Mouse (Mus musculus) MEL (cell line): ENCODE data around the gene Gm45021. TPM values are rescaled to one million over a fixed set of nuclear protein-coding genes. Genes with fewer than 3 reads are reported as not detected.

Experiments used
- DNase-seq: peaks from one replicate; pipeline ENCODE4 v3.0.0; 2011; ENCODE audit warnings: low read depth, low spot score
- H3K27ac ChIP-seq: 2 replicates; pipeline ENCODE4 v1.5.1; 2012; ENCODE audit warnings: low read depth, mild to moderate bottlenecking, control low read depth, low read length, moderate library complexity; ENCODE audit not compliant: control insufficient read depth
- H3K27me3 ChIP-seq, 2 experiments: fragments of 150-350 bp in 1 of 2; sonication (generic) in 1 of 2; 2 replicates each; pipeline ENCODE4 v1.6.1; 2012; ENCODE audit warnings: low read length in 2 of 2, mild to moderate bottlenecking in 2 of 2, improper control_type of control experiment in 1 of 2, moderate library complexity in 1 of 2; ENCODE audit not compliant: insufficient read depth in 2 of 2, control insufficient read depth in 1 of 2
- H3K36me3 ChIP-seq, 2 experiments: 2 replicates each; pipeline ENCODE4 v1.6.1; 2012 to 2014; ENCODE audit warnings: low read length in 2 of 2, improper control_type of control experiment in 1 of 2, inconsistent platforms in 1 of 2, mild to moderate bottlenecking in 1 of 2; ENCODE audit not compliant: insufficient read depth in 2 of 2, control insufficient read depth in 1 of 2
- H3K4me1 ChIP-seq, 2 experiments: fragments of 150-350 bp in 1 of 2; sonication (generic) in 1 of 2; 2 replicates each; pipeline ENCODE4 v1.6.1; 2012; ENCODE audit warnings: low read length in 2 of 2, improper control_type of control experiment in 1 of 2, mild to moderate bottlenecking in 1 of 2; ENCODE audit not compliant: insufficient read depth in 2 of 2, control insufficient read depth in 1 of 2
- H3K4me3 ChIP-seq, 2 experiments: fragments of 150-350 bp in 1 of 2; sonication (generic) in 1 of 2; 2 replicates each; pipeline ENCODE4 v1.5.1; 2012; ENCODE audit warnings: low read depth in 2 of 2, low read length in 2 of 2, mild to moderate bottlenecking in 2 of 2, moderate library complexity in 2 of 2, control low read depth in 1 of 2, improper control_type of control experiment in 1 of 2; ENCODE audit not compliant: control insufficient read depth in 1 of 2, insufficient read depth in 1 of 2
- H3K79me2 ChIP-seq: 2 replicates; pipeline ENCODE4 v1.6.1; 2012; ENCODE audit warnings: mild to moderate bottlenecking, low read length, moderate library complexity; ENCODE audit not compliant: control insufficient read depth, poor library complexity, insufficient read depth
- H3K9ac ChIP-seq: 2 replicates; pipeline ENCODE4 v1.6.1; 2012; ENCODE audit warnings: low read depth, mild to moderate bottlenecking, control low read depth, low read length, moderate library complexity; ENCODE audit not compliant: control insufficient read depth, poor library complexity, severe bottlenecking
- H3K9me3 ChIP-seq: fragments of 150-350 bp; sonication (generic); replicated peaks from 2 replicates; pipeline ENCODE4 v1.6.1; 2012; ENCODE audit warnings: mild to moderate bottlenecking, low read length, improper control_type of control experiment, moderate library complexity; ENCODE audit not compliant: insufficient read depth
- BHLHE40 ChIP-seq: IDR thresholded peaks from 2 replicates; pipeline ENCODE4 v1.6.1; 2012; ENCODE audit warnings: low read depth, mild to moderate bottlenecking, inconsistent platforms, low read length, improper control_type of control experiment, borderline replicate concordance
- CHD1 ChIP-seq: IDR thresholded peaks from 2 replicates; pipeline ENCODE4 v1.6.1; 2012; ENCODE audit warnings: low read depth, mild to moderate bottlenecking, inconsistent platforms, low read length, improper control_type of control experiment
- E2F4 ChIP-seq: IDR thresholded peaks from 2 replicates; pipeline ENCODE4 v1.6.1; 2011; ENCODE audit warnings: low read depth, low read length, improper control_type of control experiment, borderline replicate concordance
- ETS1 ChIP-seq: IDR thresholded peaks from 2 replicates; pipeline ENCODE4 v1.6.1; 2012; ENCODE audit warnings: low read depth, mild to moderate bottlenecking, inconsistent platforms, low read length, improper control_type of control experiment, moderate library complexity
- GABPA ChIP-seq: IDR thresholded peaks from 2 replicates; pipeline ENCODE4 v1.6.1; 2012; ENCODE audit warnings: low read depth, mild to moderate bottlenecking, inconsistent platforms, low read length, improper control_type of control experiment, moderate library complexity
- HCFC1 ChIP-seq: IDR thresholded peaks from 2 replicates; pipeline ENCODE4 v1.6.1; 2012; ENCODE audit warnings: low read depth, mild to moderate bottlenecking, inconsistent platforms, low read length, improper control_type of control experiment, moderate library complexity
- KAT2A ChIP-seq: conservative IDR thresholded peaks from 2 replicates; pipeline ENCODE4 v1.6.1; 2012; ENCODE audit warnings: low read depth, low read length, improper control_type of control experiment, inconsistent platforms
- MAFK ChIP-seq: IDR thresholded peaks from 2 replicates; pipeline ENCODE4 v1.6.1; 2011; ENCODE audit warnings: low read depth, mild to moderate bottlenecking, low read length, improper control_type of control experiment, borderline replicate concordance
- MEF2A ChIP-seq: IDR thresholded peaks from 2 replicates; pipeline ENCODE4 v1.6.1; 2014; ENCODE audit warnings: low read depth, mild to moderate bottlenecking, inconsistent platforms, low read length, improper control_type of control experiment; ENCODE audit not compliant: poor library complexity, insufficient replicate concordance, severe bottlenecking; ENCODE audit errors: extremely low read depth
- RCOR1 ChIP-seq: IDR thresholded peaks from 2 replicates; pipeline ENCODE4 v1.6.1; 2012; ENCODE audit warnings: low read depth, mild to moderate bottlenecking, inconsistent platforms, low read length, improper control_type of control experiment
- TBP ChIP-seq: IDR thresholded peaks from 2 replicates; pipeline ENCODE4 v1.8.0; 2011; ENCODE audit warnings: low read depth, low read length, improper control_type of control experiment
- TCF12 ChIP-seq: IDR thresholded peaks from 2 replicates; pipeline ENCODE4 v1.6.1; 2014; ENCODE audit warnings: low read depth, mild to moderate bottlenecking, inconsistent platforms, low read length, improper control_type of control experiment, moderate library complexity
- UBTF ChIP-seq: IDR thresholded peaks from 2 replicates; pipeline ENCODE4 v1.6.1; 2012; ENCODE audit warnings: low read depth, mild to moderate bottlenecking, inconsistent platforms, low read length, improper control_type of control experiment, moderate library complexity, borderline replicate concordance; ENCODE audit not compliant: insufficient read depth
- USF1 ChIP-seq: IDR thresholded peaks from 2 replicates; pipeline ENCODE4 v1.6.1; 2014; ENCODE audit warnings: low read depth, mild to moderate bottlenecking, inconsistent platforms, low read length, improper control_type of control experiment, moderate library complexity
- USF2 ChIP-seq, 2 experiments: IDR thresholded peaks; 2 replicates each; pipeline ENCODE4 v1.6.1; 2011 to 2012; ENCODE audit warnings: improper control_type of control experiment in 2 of 2, low read length in 2 of 2, borderline replicate concordance in 1 of 2, inconsistent platforms in 1 of 2, low read depth in 1 of 2, mild to moderate bottlenecking in 1 of 2; ENCODE audit not compliant: insufficient read depth in 1 of 2
- ZKSCAN1 ChIP-seq: IDR thresholded peaks from 2 replicates; pipeline ENCODE4 v1.6.1; 2012; ENCODE audit warnings: low read depth, mild to moderate bottlenecking, inconsistent platforms, low read length, improper control_type of control experiment, moderate library complexity
- polyA plus RNA-seq, 2 experiments: library from polyadenylated mRNA; stranded (reverse) in 1 of 2; unstranded in 1 of 2; fragments of >175 nt in 1 of 2; fragments of >200 nt in 1 of 2; gene quantifications; 2 replicates each; pipeline versions ENCODE4 v1.2.1 to v1.2.4; 2012; ENCODE audit warnings: low replicate concordance in 2 of 2, low read depth in 1 of 2; ENCODE audit not compliant: insufficient read length in 2 of 2, insufficient read depth in 1 of 2, missing spikeins in 1 of 2
- total RNA-seq: library from RNA; depleted of rRNA; stranded (reverse); fragments of 300-350 nt; gene quantifications from 2 replicates; pipeline ENCODE4 v1.2.3, GENCODE M21; 2012

The Gm45021 gene
- total and polyA plus RNA-seq, 3 experiments, result not detected

GRCm38 (mm10) chr6:48573981-48574380, 15.4 kb upstream of the Gm45021 start:
- no peak for DNase-seq
- Histone ChIP-seq H3K36me3 (no peaks in the 10 kb centered on the region), H3K27ac (no peak overlapping the region), H3K4me1 (no peaks in the 10 kb centered on the region), H3K9ac (no peak overlapping the region), H3K79me2 (no peaks in the 10 kb centered on the region), H3K4me3 (no peak overlapping the region), H3K27me3 (no peaks in the 10 kb centered on the region), H3K9me3 (no peaks in the 10 kb centered on the region)
- TF ChIP-seq USF1 (no peak), RCOR1 (no peak), E2F4 (no peak), TCF12 (no peak), ETS1 (no peak), KAT2A (no peak)

- no peak for DNase-seq
- Histone ChIP-seq H3K36me3 (no peaks in the 10 kb centered on the region), H3K4me3 (no peak overlapping the region; a peak in 1 of 4 replicates), H3K27me3 (no peaks in the 10 kb centered on the region), H3K27ac (no peak overlapping the region), H3K79me2 (no peaks in the 10 kb centered on the region), H3K9me3 (no peaks in the 10 kb centered on the region), H3K4me1 (no peaks in the 10 kb centered on the region), H3K9ac (no peak overlapping the region)
- no peak for TF ChIP-seq GABPA
- TF ChIP-seq MAFK, result no peak
- no peak for TF ChIP-seq ETS1
- TF ChIP-seq TCF12, result no peak
- no peak for TF ChIP-seq BHLHE40
- TF ChIP-seq RCOR1, result no peak
- no peak for TF ChIP-seq CHD1
- no peak for TF ChIP-seq ZKSCAN1
- no peak for TF ChIP-seq TBP
- TF ChIP-seq UBTF, result no peak
- no peak for TF ChIP-seq USF2 (IDR thresholded peaks at IDR 0.05; ENCODE audit: borderline replicate concordance in 1 of 2, insufficient read depth in 1 of 2, low read depth in 1 of 2, low read length in 2 of 2)
- no peak for TF ChIP-seq HCFC1
- no peak for TF ChIP-seq MEF2A
- TF ChIP-seq KAT2A, result no peak
These were observed 10.7 kb upstream of the Gm45021 start for GRCm38 (mm10) chr6:48578736-48579135.
